Comparison of ENCODE assay signal across 9 mouse cellular contexts in the genomic region with DNA sequence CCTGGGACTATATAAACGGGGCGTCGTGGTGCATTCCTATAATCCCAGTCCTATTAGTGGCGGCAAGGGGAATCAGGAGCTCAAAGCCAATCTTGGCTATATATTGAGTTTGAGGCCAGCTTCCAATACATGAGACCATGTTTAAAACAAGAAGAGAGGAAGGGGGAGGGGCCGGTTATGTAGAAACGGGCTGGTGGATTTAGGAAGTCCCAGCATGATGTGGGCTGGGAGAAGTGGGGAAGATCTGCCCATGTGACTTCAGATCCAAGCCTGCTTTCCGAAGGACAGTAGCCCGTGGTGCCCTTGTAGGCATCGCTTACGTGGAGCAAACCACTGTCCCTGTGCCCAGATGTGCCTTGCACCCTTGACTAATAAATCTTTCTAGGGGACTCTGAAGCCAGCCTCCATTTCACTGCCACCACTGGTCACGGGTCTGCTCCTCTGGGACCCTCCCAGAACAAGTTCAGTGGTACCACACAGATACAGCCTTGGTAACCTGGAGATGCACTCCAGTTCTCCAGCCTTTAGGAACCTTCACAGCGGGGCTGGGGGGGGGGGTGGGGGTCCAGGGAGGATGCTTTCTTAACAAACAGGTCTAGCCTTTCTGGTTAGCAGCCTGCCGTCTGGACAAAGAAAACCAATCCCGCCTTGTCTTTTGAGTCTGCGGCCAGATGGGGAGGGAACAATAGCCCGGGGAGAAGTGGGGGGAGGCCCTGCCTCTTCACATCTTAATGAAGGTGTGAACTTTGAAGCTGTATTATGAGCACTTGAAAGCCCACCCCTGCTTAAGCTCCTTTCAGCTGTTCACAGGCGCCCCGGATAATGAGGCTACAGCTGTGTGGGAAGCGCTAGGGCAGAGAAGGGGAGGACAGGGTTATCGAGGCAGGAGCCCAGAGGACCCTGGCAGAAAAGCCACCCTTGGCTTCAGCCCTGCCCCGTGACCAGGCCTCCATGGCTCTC.
DNase-seq lines count a peak whose midpoint lies in the region; TF ChIP-seq lines count a peak whose summit lies in the region.
"Had no signal": no experiment of that assay in that cellular context is flagged by ENCODE, and none has a peak within 500 bp of the region (broad histone marks: within the 10 kb centered on the region; RNA-seq: fewer than 3 reads in every experiment).

No protein-coding gene starts in this region.

- 0 out of 2 replicates have a peak, but pooled peaks cover 7% of the 10 kb centered on the region for H3K27me3 ChIP-seq in forebrain, embryonic 10.5 days (ENCODE audit: poor library complexity, severe bottlenecking)
- H3K27me3 ChIP-seq in kidney, adult 2 months (replicated peaks; ENCODE audit: control insufficient read depth, insufficient read depth, low read length): no peaks in the 10 kb centered on the region
- H3K27me3 ChIP-seq: liver, embryonic 15.5 days had no signal

- no peak for DNase-seq in gastrocnemius, adult 2 months
- DNase-seq in gastrocnemius, postnatal 14 days: no peak
- peak; percentile 46 for DNase-seq in ES-CJ7 (ENCODE audit: low read depth, low spot score)
- peak; percentile 85 for DNase-seq in forebrain, embryonic 10.5 days (ENCODE audit: extremely low spot score, low spot score)
- DNase-seq in mesoderm, embryonic 11.5 days (ENCODE audit: low read depth, low spot score): peak; percentile 49
- DNase-seq in right cerebral cortex, postnatal 36 days (ENCODE audit: low spot score in 2 of 2): no peak
- no peak for DNase-seq in natural killer cell, adult 2 months (ENCODE audit: low spot score in 2 of 2)
- no peak for DNase-seq in kidney, adult 2 months

- H3K9me3 ChIP-seq in forebrain, embryonic 10.5 days: no peaks in the 10 kb centered on the region
- H3K9me3 ChIP-seq: liver, embryonic 15.5 days had no signal

- H3K4me3 ChIP-seq in gastrocnemius, adult 2 months: peak overlapping the region; percentile 19; the same call in 1 of the 2 replicates
- peak overlapping the region; percentile 3 for H3K4me3 ChIP-seq in forebrain, embryonic 10.5 days
- H3K4me3 ChIP-seq in kidney, adult 2 months (ENCODE audit: insufficient read depth, low read depth, low read length): no peak overlapping the region
- H3K4me3 ChIP-seq: liver, embryonic 15.5 days had no signal

- intact Hi-C loops in gastrocnemius, adult 2 months (cut with DNase I): no loop called here
- intact Hi-C loops in gastrocnemius, postnatal 14 days (cut with DNase I; ENCODE audit: low total_unique reads): no loop called here

- TF ChIP-seq CTCF in gastrocnemius, adult 2 months (IDR thresholded peaks at IDR 0.05): no peak
- TF ChIP-seq CTCF in kidney, adult 2 months (conservative IDR thresholded peaks at IDR 0.05; ENCODE audit: insufficient read depth, insufficient read length, low read depth, low read length): no peak

- H3K4me1 ChIP-seq in forebrain, embryonic 10.5 days: peaks cover 46% of the 10 kb centered on the region
- H3K4me1 ChIP-seq in kidney, adult 2 months (ENCODE audit: control insufficient read depth, insufficient read depth, low read length): no peaks in the 10 kb centered on the region
- H3K4me1 ChIP-seq: liver, embryonic 15.5 days had no signal

- no peaks in the 10 kb centered on the region for H3K36me3 ChIP-seq in forebrain, embryonic 10.5 days (replicated peaks)
- H3K36me3 ChIP-seq in kidney, adult 2 months (ENCODE audit: control insufficient read depth, insufficient read depth, low read length): no peaks in the 10 kb centered on the region
- H3K36me3 ChIP-seq: liver, embryonic 15.5 days had no signal

- H3K27ac ChIP-seq in gastrocnemius, adult 2 months: no peak overlapping the region
- H3K27ac ChIP-seq in forebrain, embryonic 10.5 days: peak overlapping the region; percentile 86
- H3K27ac ChIP-seq in kidney, adult 2 months (ENCODE audit: insufficient read depth, low read depth, low read length): no peak overlapping the region
- H3K27ac ChIP-seq: liver, embryonic 15.5 days had no signal

- WGBS in forebrain, embryonic 10.5 days: 2% methylated on average over 21 of the region's 21 CpGs
- WGBS in kidney, adult 2 months: 20% methylated on average over 21 of the region's 21 CpGs

- no peak for TF ChIP-seq POLR2A in kidney, adult 2 months (IDR thresholded peaks at IDR 0.05; ENCODE audit: low read depth, low read length)

Comparison
In these comparisons a context has a peak if more than half of its experiments do, and no peak if none do; other contexts are left out.
1. DNase-seq: peak in ES-CJ7 (single experiment), forebrain, embryonic 10.5 days (single experiment) and mesoderm, embryonic 11.5 days (single experiment); none in gastrocnemius, adult 2 months (single experiment), gastrocnemius, postnatal 14 days (single experiment), right cerebral cortex, postnatal 36 days (0 of 2), natural killer cell, adult 2 months (0 of 2) and kidney, adult 2 months (single experiment).